Mouse (Mus musculus) adrenal gland, adult 2 months (tissue): Measurements from ENCODE around the gene Slc26a6. TPM values are rescaled to one million over a fixed set of nuclear protein-coding genes. Genes with fewer than 3 reads are reported as not detected.

ENCODE experiments used
- DNase-seq: peaks from one replicate; pipeline ENCODE4 v3.0.0; 2021
- microRNA-seq, 2 experiments: library from miRNA; unstranded; fragments of <30 nt; microRNA quantifications; one replicate each; pipeline ENCODE4 v1.2.0; 2021
- polyA plus RNA-seq: library from polyadenylated mRNA; depleted of rRNA; stranded (reverse); fragments of >200 nt; gene quantifications from 2 replicates; pipeline ENCODE4 v1.2.3, GENCODE M21; 2012; rRNA removed
- total RNA-seq, 2 experiments: library from RNA; stranded (reverse); gene quantifications; 2 replicates each; pipeline ENCODE4 v1.2.3; 2021

The Slc26a6 gene
- total and polyA plus RNA-seq, 3 experiments = 10.1 to 11.7 (median 11.2) TPM

GRCm38 (mm10) chr9:108955241-108955640, 102.2 kb downstream of the Slc26a6 start:
- DNase-seq = no peak

- DNase-seq = no peak
Measured at GRCm38 (mm10) chr9:108955846-108956245, 102.8 kb downstream of the Slc26a6 start.

Small RNA genes lying within 50 kb of the gene (microRNA-seq; reads per million reads assigned to microRNA genes)
- 0 reads per million in 2 experiments for gene Gm23156

Other genes starting within 250 kb of the Slc26a6 start
- 10 to 100 TPM; 52.0 to 74.6 TPM for gene Arih2, start 203.9 kb upstream of the Slc26a6 start, total RNA-seq
- gene Arih2, start 203.9 kb upstream of the Slc26a6 start, polyA plus RNA-seq = 19.7 and 23.9 TPM in 2 replicates
- 100 to 1,000 TPM; 123 to 170 TPM for gene Slc25a20, start 191.2 kb upstream of the Slc26a6 start, total RNA-seq
- 38.0 and 46.7 TPM in 2 replicates for gene Slc25a20, start 191.2 kb upstream of the Slc26a6 start, polyA plus RNA-seq
- 10 to 100 TPM; 28.1 to 43.7 TPM for gene Prkar2a, start 164.0 kb upstream of the Slc26a6 start, total RNA-seq
- gene Prkar2a, start 164.0 kb upstream of the Slc26a6 start, polyA plus RNA-seq = 12.1 and 14.6 TPM in 2 replicates
- gene Ip6k2, start 69.5 kb upstream of the Slc26a6 start, total RNA-seq = 10 to 100 TPM; 82.9 to 85.9 TPM
- 73.4 and 92.1 TPM in 2 replicates for gene Ip6k2, start 69.5 kb upstream of the Slc26a6 start, polyA plus RNA-seq
- 10 to 100 TPM; 11.1 to 12.0 TPM for gene Nckipsd, start 44.9 kb upstream of the Slc26a6 start, total RNA-seq
- gene Nckipsd, start 44.9 kb upstream of the Slc26a6 start, polyA plus RNA-seq = 43.1 and 54.5 TPM in 2 replicates
- 1 to 10 TPM; 2.2 to 2.3 TPM for gene Celsr3, start 27.0 kb upstream of the Slc26a6 start, total RNA-seq
- gene Celsr3, start 27.0 kb upstream of the Slc26a6 start, polyA plus RNA-seq = 4.9 and 7.2 TPM in 2 replicates
- gene Tmem89, start 61.3 kb downstream of the Slc26a6 start, total RNA-seq = under 1 TPM in 1 of 2 experiments, not detected in 1; 0.61 TPM
- 0.15 TPM in 1 of 2 replicates, not detected in the other for gene Tmem89, start 61.3 kb downstream of the Slc26a6 start, polyA plus RNA-seq
- gene Uqcrc1, start 83.3 kb downstream of the Slc26a6 start, total RNA-seq = 100 to 1,000 TPM; 546 to 765 TPM
- gene Uqcrc1, start 83.3 kb downstream of the Slc26a6 start, polyA plus RNA-seq = 797 and 881 TPM in 2 replicates
- 1 to 10 TPM; 3.1 to 3.3 TPM for gene Col7a1, start 100.3 kb downstream of the Slc26a6 start, total RNA-seq
- gene Col7a1, start 100.3 kb downstream of the Slc26a6 start, polyA plus RNA-seq = 4.6 and 6.6 TPM in 2 replicates
- under 1 TPM in 1 of 2 experiments, not detected in 1; 0.58 TPM for gene Ucn2, start 132.7 kb downstream of the Slc26a6 start, total RNA-seq
- 0.47 and 0.50 TPM in 2 replicates for gene Ucn2, start 132.7 kb downstream of the Slc26a6 start, polyA plus RNA-seq
- 1 to 10 TPM; 5.5 to 8.7 TPM for gene Pfkfb4, start 138.5 kb downstream of the Slc26a6 start, total RNA-seq
- 10.6 and 14.1 TPM in 2 replicates for gene Pfkfb4, start 138.5 kb downstream of the Slc26a6 start, polyA plus RNA-seq
- gene Shisa5, start 185.3 kb downstream of the Slc26a6 start, total RNA-seq = 100 to 1,000 TPM; 143 to 167 TPM
- 586 and 732 TPM in 2 replicates for gene Shisa5, start 185.3 kb downstream of the Slc26a6 start, polyA plus RNA-seq
- 10 to 100 TPM; 19.5 to 28.2 TPM for gene Trex1, start 206.5 kb downstream of the Slc26a6 start, total RNA-seq
- gene Trex1, start 206.5 kb downstream of the Slc26a6 start, polyA plus RNA-seq = 129 and 130 TPM in 2 replicates
- 10 to 100 TPM; 12.5 to 17.5 TPM for gene Atrip, start 220.8 kb downstream of the Slc26a6 start, total RNA-seq
- 22.3 and 25.3 TPM in 2 replicates for gene Atrip, start 220.8 kb downstream of the Slc26a6 start, polyA plus RNA-seq
- gene Ccdc51, start 229.2 kb downstream of the Slc26a6 start, total RNA-seq = 10 to 100 TPM in 1 of 2 experiments, 1 to 10 TPM in 1; 9.2 to 18.9 TPM
- gene Ccdc51, start 229.2 kb downstream of the Slc26a6 start, polyA plus RNA-seq = 11.4 and 12.6 TPM in 2 replicates
- gene Tma7, start 229.3 kb downstream of the Slc26a6 start, total RNA-seq = 100 to 1,000 TPM; 393 to 485 TPM
- 6.9 and 9.6 TPM in 2 replicates for gene Tma7, start 229.3 kb downstream of the Slc26a6 start, polyA plus RNA-seq
- gene Plxnb1, start 242.1 kb downstream of the Slc26a6 start, total RNA-seq = 10 to 100 TPM; 75.7 to 82.0 TPM
- gene Plxnb1, start 242.1 kb downstream of the Slc26a6 start, polyA plus RNA-seq = 89.9 and 110 TPM in 2 replicates